Mouse (Mus musculus) right cerebral cortex, postnatal 25 days (tissue): ENCODE data around the gene Gm12394.
"Not testable (repeated sequence)": the region's sequence is repeated elsewhere in the genome, so short reads cannot be mapped to it uniquely, and the experiment has no call there.

Experiments used
- DNase-seq: peaks from one replicate; pipeline ENCODE4 v3.0.0; 2022

The Gm12394 gene

DNA sequence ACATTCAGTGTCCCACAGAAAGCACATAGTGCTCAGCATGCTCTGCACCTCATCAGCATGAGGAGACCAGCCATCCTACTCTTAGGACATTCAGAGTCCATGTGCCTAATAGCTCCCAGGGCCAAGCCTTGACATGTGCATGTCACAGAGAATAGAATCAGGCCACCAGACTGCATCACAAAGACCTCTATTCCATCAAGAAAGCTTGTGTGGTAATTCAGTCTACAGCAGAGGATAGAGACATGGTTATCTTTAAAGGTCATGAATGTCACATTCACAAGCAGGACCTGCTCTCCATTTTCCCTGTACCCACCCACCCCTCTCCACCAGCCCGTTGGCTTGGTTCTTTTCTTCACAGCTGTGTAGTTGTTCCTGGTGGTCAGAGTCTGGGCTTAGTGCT, 2.8 kb downstream of the Gm12394 start, which contains the start of gene Fam205a1:
Gene Fam205a1, minus strand, starts transcription at position 101 of the 400 bp plus-strand sequence.
- DNase-seq = not testable (repeated sequence)

DNA sequence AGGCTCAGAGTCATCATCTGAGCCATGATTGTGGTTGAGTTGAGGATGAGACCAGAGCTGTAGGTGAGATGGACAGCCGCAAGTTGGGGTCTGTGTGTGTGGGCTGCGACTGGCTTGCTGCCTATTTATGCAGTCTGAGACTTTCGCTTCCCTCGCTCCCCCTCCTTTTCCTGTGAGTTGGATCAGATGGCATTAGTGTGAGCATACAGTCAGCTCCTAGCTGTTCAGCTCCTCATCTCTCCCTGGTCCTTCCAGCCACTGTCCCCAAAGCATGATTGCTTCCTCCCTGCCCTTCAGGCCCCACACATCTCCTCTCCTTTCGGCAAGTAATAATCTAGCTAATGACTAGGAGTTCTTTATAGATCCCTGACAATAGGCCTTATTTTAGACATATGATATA, 82.7 kb downstream of the Gm12394 start, which contains the start of gene Ccl21a:
Gene Ccl21a, minus strand, starts transcription at position 101 of the 400 bp plus-strand sequence.
- DNase-seq = not testable (repeated sequence)

DNA sequence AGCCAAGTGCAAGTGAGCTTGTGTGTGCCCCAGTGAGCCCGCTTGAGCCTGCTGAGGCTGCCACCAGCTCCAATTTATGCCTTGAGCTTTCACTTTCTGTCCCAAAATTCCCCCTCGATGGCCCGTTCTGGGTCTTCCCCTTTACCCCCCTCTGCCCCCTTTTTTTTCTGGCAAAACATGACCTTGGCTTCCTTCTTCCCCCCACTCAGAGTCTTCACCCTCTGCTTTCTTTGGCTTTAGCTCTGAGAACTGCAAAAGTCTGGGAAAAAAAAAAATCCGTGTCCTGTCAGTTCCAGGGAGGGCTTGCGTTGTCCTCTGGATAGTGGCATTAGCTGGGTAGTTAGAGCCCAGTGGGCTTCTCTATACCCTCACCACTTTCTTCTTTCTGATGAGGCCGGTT, 100.1 kb downstream of the Gm12394 start, which contains the start of gene Ccl19:
Gene Ccl19, minus strand, starts transcription at position 101 of the 400 bp plus-strand sequence.
- DNase-seq = not testable (repeated sequence)

DNA sequence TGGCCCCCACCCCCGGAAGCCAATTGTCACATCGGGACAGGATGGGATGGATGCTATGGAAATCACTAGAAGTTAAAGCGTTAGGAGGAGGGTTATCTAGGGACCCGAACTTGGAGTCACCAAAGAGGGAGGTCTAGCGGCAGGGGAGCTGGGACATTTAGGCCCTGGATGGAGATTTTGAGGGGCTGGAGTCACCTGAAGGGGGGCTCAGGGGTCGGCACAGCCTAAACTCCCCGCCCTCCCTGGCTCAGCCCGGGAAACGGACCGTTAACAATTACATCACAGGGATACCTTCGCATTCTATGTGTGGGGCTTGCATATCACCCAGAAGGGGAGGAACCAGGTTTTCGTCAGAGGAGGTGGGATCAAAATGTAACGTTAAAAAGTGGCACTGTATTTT, 121.3 kb downstream of the Gm12394 start, which contains the start of gene 4930578G10Rik:
Gene 4930578G10Rik, plus strand, starts transcription at position 301 of the 400 bp plus-strand sequence.
- not testable (repeated sequence) for DNase-seq
